Mouse (Mus musculus) megakaryocyte, embryonic 14.5 days (primary cell): Measurements from ENCODE around the gene Rc3h1.

Source experiments
- FLI1 ChIP-seq: IDR thresholded peaks from 2 replicates; pipeline ENCODE4 v1.6.1; 2012; ENCODE audit warnings: low read length, inconsistent platforms, mixed read lengths
- GATA1 ChIP-seq: IDR thresholded peaks from 3 replicates; pipeline ENCODE4 v1.6.1; 2012; ENCODE audit warnings: mixed read lengths, low read length, inconsistent platforms, borderline replicate concordance

- TF ChIP-seq FLI1 (no peak), GATA1 (no peak)
Measured at GRCm38 (mm10) chr1:161008038-161008437, 101.8 kb downstream of the Rc3h1 start.
